Comparison of ENCODE assay signal across 8 mouse cellular contexts in genomic region chr5:135134534-135134933, GRCm38 (mm10). TPM values are rescaled to one million over a fixed set of nuclear protein-coding genes. Genes with fewer than 3 reads are reported as not detected.
DNase-seq lines count a peak whose midpoint lies in the region; ATAC-seq and TF ChIP-seq lines count a peak whose summit lies in the region.

No protein-coding gene starts in this region.

- H3K4me3 ChIP-seq in heart, adult 2 months = no peak overlapping the region
- H3K4me3 ChIP-seq in forebrain, embryonic 12.5 days (replicated peaks) = peak overlapping the region; percentile 19
- peak overlapping the region; percentile 4; the same call in 1 of the 2 replicates for H3K4me3 ChIP-seq in intestine, embryonic 15.5 days (replicated peaks)

- H3K27ac ChIP-seq in heart, adult 2 months = no peak overlapping the region
- no peak overlapping the region for H3K27ac ChIP-seq in forebrain, embryonic 12.5 days
- H3K27ac ChIP-seq in intestine, embryonic 15.5 days = no peak overlapping the region

- no peaks in the 10 kb centered on the region; the same call in 1 of the 2 replicates for H3K27me3 ChIP-seq in heart, adult 2 months (ENCODE audit: control insufficient read depth, insufficient read depth, low read length)
- peaks cover 66% of the 10 kb centered on the region for H3K27me3 ChIP-seq in forebrain, embryonic 12.5 days
- peaks cover 26% of the 10 kb centered on the region for H3K27me3 ChIP-seq in intestine, embryonic 15.5 days (replicated peaks)

- TF ChIP-seq CTCF in heart, adult 2 months (IDR thresholded peaks at IDR 0.05) = peak; percentile 57

- intact Hi-C loops in heart, adult 2 months (cut with DNase I) = no loop called here

- H3K36me3 ChIP-seq in heart, adult 2 months (ENCODE audit: control insufficient read depth, insufficient read depth, low read length) = no peaks in the 10 kb centered on the region
- H3K36me3 ChIP-seq in forebrain, embryonic 12.5 days (replicated peaks) = no peaks in the 10 kb centered on the region
- no peaks in the 10 kb centered on the region for H3K36me3 ChIP-seq in intestine, embryonic 15.5 days

- no peaks in the 10 kb centered on the region for H3K9me3 ChIP-seq in forebrain, embryonic 12.5 days
- no peaks in the 10 kb centered on the region for H3K9me3 ChIP-seq in intestine, embryonic 15.5 days

- ATAC-seq in forebrain, embryonic 12.5 days (ENCODE audit: low FRiP score) = no peak
- ATAC-seq in intestine, embryonic 15.5 days = 0 out of 2 replicates have a peak, but pooled peaks have one; percentile 15

- peak; percentile 27 to 48 for DNase-seq in heart, adult 2 months
- no peak for DNase-seq in heart, adult 9 months (ENCODE audit: low spot score in 2 of 2)
- peak; percentile 68 for DNase-seq in WW6 (ENCODE audit: low read depth, low spot score)
- peak; percentile 58 for DNase-seq in lung, postnatal 10 days
- peak; percentile 71 for DNase-seq in retina, postnatal 1 day
- no peak for DNase-seq in gastrocnemius, postnatal 25 days

- H3K4me2 ChIP-seq in forebrain, embryonic 12.5 days = peak overlapping the region; percentile 41
- H3K4me2 ChIP-seq in intestine, embryonic 15.5 days (replicated peaks) = peak overlapping the region; percentile 52

- no peak for TF ChIP-seq POLR2A in heart, adult 2 months (IDR thresholded peaks at IDR 0.05; ENCODE audit: insufficient read depth, low read depth, low read length)

- 21% methylated on average over 8 of the region's 8 CpGs for WGBS in heart, adult 2 months
- 3% methylated on average over 8 of the region's 8 CpGs for WGBS in forebrain, embryonic 12.5 days
- 7% methylated on average over 8 of the region's 8 CpGs for WGBS in intestine, embryonic 15.5 days

- H3K9ac ChIP-seq in heart, adult 2 months (ENCODE audit: low read depth, low read length) = no peak overlapping the region
- no peak overlapping the region for H3K9ac ChIP-seq in forebrain, embryonic 12.5 days
- no peak overlapping the region for H3K9ac ChIP-seq in intestine, embryonic 15.5 days

- no peak for TF ChIP-seq EP300 in heart, adult 2 months (IDR thresholded peaks at IDR 0.05; ENCODE audit: insufficient read depth, low read depth, low read length)

- no peaks in the 10 kb centered on the region for H3K79me2 ChIP-seq in heart, adult 2 months (replicated peaks; ENCODE audit: control insufficient read depth, insufficient read depth, low read length)

- H3K4me1 ChIP-seq in heart, adult 2 months (ENCODE audit: control insufficient read depth, insufficient read depth, low read length) = no peaks in the 10 kb centered on the region
- peaks cover 9% of the 10 kb centered on the region for H3K4me1 ChIP-seq in forebrain, embryonic 12.5 days
- H3K4me1 ChIP-seq in intestine, embryonic 15.5 days (replicated peaks) = peaks cover 11% of the 10 kb centered on the region; the same call in 1 of the 2 replicates

RNA-seq across cellular contexts. Expression of gene Tbl2, which starts 14.9 kb away (rescaled TPM):
- total RNA-seq in heart, adult 2 months (2021) = 10 to 100 TPM in 1 of 2 experiments, 1 to 10 TPM in 1; 9.9 to 10.6 TPM
- 5.8 and 8.8 TPM in 2 replicates for polyA plus RNA-seq in heart, adult 2 months (2012; rRNA removed)
- 27.5 and 29.6 TPM in 2 replicates for polyA plus RNA-seq in forebrain, embryonic 12.5 days (2016; fragmentation: Nextera tagmentation; extraction: Ambion mirVana)
- 26.3 and 28.0 TPM in 2 replicates for polyA plus RNA-seq in intestine, embryonic 15.5 days (2015; fragmentation: Nextera tagmentation; extraction: Ambion mirVana)
- 10 to 100 TPM in 1 of 2 experiments, 1 to 10 TPM in 1; 7.5 to 10.5 TPM for total RNA-seq in gastrocnemius, postnatal 25 days (2021)

RNA-seq across cellular contexts. Expression of gene Bcl7b, which starts 33.5 kb away (rescaled TPM):
- 10 to 100 TPM; 40.3 to 44.1 TPM for total RNA-seq in heart, adult 2 months (2021)
- polyA plus RNA-seq in heart, adult 2 months (2012; rRNA removed) = 37.5 and 37.6 TPM in 2 replicates
- 46.6 TPM in 2 replicates for polyA plus RNA-seq in forebrain, embryonic 12.5 days (2016; fragmentation: Nextera tagmentation; extraction: Ambion mirVana)
- 50.2 and 50.3 TPM in 2 replicates for polyA plus RNA-seq in intestine, embryonic 15.5 days (2015; fragmentation: Nextera tagmentation; extraction: Ambion mirVana)
- total RNA-seq in gastrocnemius, postnatal 25 days (2021) = 10 to 100 TPM; 27.1 to 27.4 TPM

RNA-seq across cellular contexts. Expression of gene Mlxipl, which starts 44.8 kb away (rescaled TPM):
- 10 to 100 TPM; 24.2 to 25.9 TPM for total RNA-seq in heart, adult 2 months (2021)
- polyA plus RNA-seq in heart, adult 2 months (2012; rRNA removed) = 47.1 and 49.0 TPM in 2 replicates
- 2.7 and 3.1 TPM in 2 replicates for polyA plus RNA-seq in forebrain, embryonic 12.5 days (2016; fragmentation: Nextera tagmentation; extraction: Ambion mirVana)
- polyA plus RNA-seq in intestine, embryonic 15.5 days (2015; fragmentation: Nextera tagmentation; extraction: Ambion mirVana) = 6.5 and 8.7 TPM in 2 replicates
- total RNA-seq in gastrocnemius, postnatal 25 days (2021) = 10 to 100 TPM; 72.1 to 80.3 TPM

RNA-seq across cellular contexts. Expression of gene Baz1b, which starts 52.5 kb away (rescaled TPM):
- 10 to 100 TPM; 42.3 to 46.1 TPM for total RNA-seq in heart, adult 2 months (2021)
- polyA plus RNA-seq in heart, adult 2 months (2012; rRNA removed) = 13.9 and 20.8 TPM in 2 replicates
- polyA plus RNA-seq in forebrain, embryonic 12.5 days (2016; fragmentation: Nextera tagmentation; extraction: Ambion mirVana) = 75.0 and 75.4 TPM in 2 replicates
- polyA plus RNA-seq in intestine, embryonic 15.5 days (2015; fragmentation: Nextera tagmentation; extraction: Ambion mirVana) = 33.1 and 34.1 TPM in 2 replicates
- 10 to 100 TPM; 25.7 to 29.2 TPM for total RNA-seq in gastrocnemius, postnatal 25 days (2021)

RNA-seq across cellular contexts. Expression of gene Vps37d, which starts 56.5 kb away (rescaled TPM):
- total RNA-seq in heart, adult 2 months (2021) = under 1 TPM; 0.52 to 0.57 TPM
- 0.61 and 0.72 TPM in 2 replicates for polyA plus RNA-seq in heart, adult 2 months (2012; rRNA removed)
- 21.9 and 23.2 TPM in 2 replicates for polyA plus RNA-seq in forebrain, embryonic 12.5 days (2016; fragmentation: Nextera tagmentation; extraction: Ambion mirVana)
- polyA plus RNA-seq in intestine, embryonic 15.5 days (2015; fragmentation: Nextera tagmentation; extraction: Ambion mirVana) = 5.4 and 6.0 TPM in 2 replicates
- total RNA-seq in gastrocnemius, postnatal 25 days (2021) = under 1 TPM in 1 of 2 experiments, not detected in 1; 0.41 TPM

Comparison
In these comparisons a context has a peak if more than half of its experiments do, and no peak if none do; other contexts are left out.
1. DNase-seq: peak in heart, adult 2 months (2 of 2), WW6 (single experiment), lung, postnatal 10 days (single experiment) and retina, postnatal 1 day (single experiment); none in heart, adult 9 months (0 of 2) and gastrocnemius, postnatal 25 days (single experiment).